Mouse (Mus musculus): ENCODE measurements around the gene Plekhj1.

The Plekhj1 gene

GRCm38 (mm10) chr10:80751188-80751832, 47.1 kb downstream of the Plekhj1 start:
- no peak for DNase-seq (ENCODE audit: low read depth, low spot score)

- DNase-seq (ENCODE audit: low read depth, low spot score), result peak; percentile 87
These were observed 49.8 kb downstream of the Plekhj1 start for GRCm38 (mm10) chr10:80748609-80749008.

- peak; percentile 81 for DNase-seq (ENCODE audit: low read depth, low spot score)
These were observed 51.0 kb downstream of the Plekhj1 start for GRCm38 (mm10) chr10:80747410-80747809.

Measured in mesoderm, embryonic 11.5 days (tissue).